Mouse (Mus musculus) lung, embryonic 14.5 days (tissue): ENCODE data around the gene Tomm34. TPM values are rescaled to one million over a fixed set of nuclear protein-coding genes. Genes with fewer than 3 reads are reported as not detected.
A peak's percentile ranks its signal among the peaks of the same experiment; 100 is the strongest.

ENCODE experiments used
- ATAC-seq: fragments of 200-750 bp; cut with Nextera tagmentation; 2 replicates; pipeline ENCODE4 v1.8.0; 2017; ENCODE audit warnings: mild to moderate bottlenecking, moderate TSS enrichment, moderate library complexity; ENCODE audit not compliant: insufficient read depth
- DNase-seq: peaks from one replicate; pipeline ENCODE4 v3.0.0-alpha.2; 2015
- H3K27ac ChIP-seq: fragments of 300-500 bp; sonication (generic); 2 replicates; pipeline ENCODE4 v1.5.1; 2014; ENCODE audit warnings: low read depth, mild to moderate bottlenecking, moderate library complexity
- H3K27me3 ChIP-seq: fragments of 300-500 bp; sonication (generic); 2 replicates; pipeline ENCODE4 v1.6.1; 2014; ENCODE audit warnings: low read length, control low read depth; ENCODE audit not compliant: insufficient read depth
- H3K36me3 ChIP-seq: fragments of 300-500 bp; sonication (generic); 2 replicates; pipeline ENCODE4 v1.6.1; 2014; ENCODE audit warnings: control low read depth; ENCODE audit not compliant: insufficient read depth
- H3K4me1 ChIP-seq: fragments of 300-500 bp; sonication (generic); 2 replicates; pipeline ENCODE4 v1.6.1; 2014; ENCODE audit warnings: antibody characterized with exemption, control low read depth; ENCODE audit not compliant: insufficient read depth
- H3K4me2 ChIP-seq: fragments of 300-500 bp; sonication (generic); 2 replicates; pipeline ENCODE4 v1.6.1; 2014; ENCODE audit warnings: mild to moderate bottlenecking
- H3K4me3 ChIP-seq: fragments of 300-500 bp; sonication (generic); 2 replicates; pipeline ENCODE4 v1.5.1; 2014; ENCODE audit warnings: low read depth, low read length
- H3K9ac ChIP-seq: fragments of 300-500 bp; sonication (generic); 2 replicates; pipeline ENCODE4 v1.6.1; 2014
- H3K9me3 ChIP-seq: fragments of 300-500 bp; sonication (generic); 2 replicates; pipeline ENCODE4 v1.6.1; 2016; ENCODE audit warnings: low read depth, low read length, control low read depth
- CTCF ChIP-seq: IDR thresholded peaks from 2 replicates; pipeline ENCODE4 v1.5.1; 2016; ENCODE audit warnings: antibody characterized with exemption, low read depth
- WGBS: fragments of 180-500 bp; shearing (Covaris S2); extraction: QIAGEN DNeasy Blood & Tissue Kit; methylation state at CpG from one replicate; pipeline ENCODE4 v1.1.7; 2014; 5-methylcytosine and 5-hydroxymethylcytosine counted together
- polyA plus RNA-seq: library from polyadenylated mRNA; unstranded; fragments of >200 nt; fragmentation: Nextera tagmentation; extraction: Ambion mirVana; gene quantifications from 2 replicates; pipeline ENCODE4 v1.2.1, GENCODE M21; 2014

The Tomm34 gene
- polyA plus RNA-seq, 1 experiment from 2014 or later: 54.4 TPM

GRCm38 (mm10) chr2:164036520-164037019, 34.4 kb downstream of the Tomm34 start:
- peak; percentile 33 for TF ChIP-seq CTCF
- Histone ChIP-seq H3K4me3 (no peak overlapping the region), H3K36me3 (no peaks in the 10 kb centered on the region), H3K27ac (no peak overlapping the region), H3K9ac (no peak overlapping the region), H3K4me1 (no peaks in the 10 kb centered on the region), H3K9me3 (no peaks in the 10 kb centered on the region), H3K4me2 (no peak overlapping the region), H3K27me3 (no peaks in the 10 kb centered on the region)
- DNase-seq (peak; percentile 26), ATAC-seq (no peak)
- 46% methylated on average over 10 of the region's 10 CpGs for WGBS

- Histone ChIP-seq H3K27ac (no peak overlapping the region), H3K4me3 (no peak overlapping the region), H3K9me3 (no peaks in the 10 kb centered on the region), H3K27me3 (no peaks in the 10 kb centered on the region), H3K4me1 (no peaks in the 10 kb centered on the region), H3K36me3 (no peaks in the 10 kb centered on the region), H3K9ac (no peak overlapping the region), H3K4me2 (no peak overlapping the region)
- ATAC-seq (no peak), DNase-seq (no peak)
- 93% methylated on average over 3 of the region's 3 CpGs for whole genome bisulfite sequencing
- TF ChIP-seq CTCF: no peak
These were observed 38.0 kb downstream of the Tomm34 start for GRCm38 (mm10) chr2:164032973-164033372.

- Histone ChIP-seq H3K27ac (no peak overlapping the region), H3K27me3 (no peaks in the 10 kb centered on the region), H3K36me3 (no peaks in the 10 kb centered on the region), H3K4me3 (no peak overlapping the region), H3K4me2 (no peak overlapping the region), H3K9me3 (no peaks in the 10 kb centered on the region), H3K9ac (no peak overlapping the region), H3K4me1 (no peaks in the 10 kb centered on the region)
- 67% methylated on average over 10 of the region's 10 CpGs for WGBS
- DNase-seq: no peak
- no peak for TF ChIP-seq CTCF
- ATAC-seq: no peak
These were observed 39.8 kb downstream of the Tomm34 start for GRCm38 (mm10) chr2:164031147-164031546.

- Histone ChIP-seq H3K4me2 (no peak within 1 kb of the TSS), H3K4me1 (no peaks in the 10 kb centered on the region), H3K9ac (no peak within 1 kb of the TSS), H3K27me3 (no peaks in the 10 kb centered on the region), H3K4me3 (no peak within 1 kb of the TSS), H3K27ac (no peak within 1 kb of the TSS), H3K9me3 (no peaks in the 10 kb centered on the region), H3K36me3 (no peaks in the 10 kb centered on the region)
- 81% methylated on average over 16 of the region's 16 CpGs for WGBS
- TF ChIP-seq CTCF: no peak
- DNase-seq (no peak), ATAC-seq (no peak)
These were observed 45.8 kb downstream of the Tomm34 start, which contains the start of gene Pabpc1l for GRCm38 (mm10) chr2:164025150-164025549. Gene Pabpc1l (plus strand): TSS chr2:164025450.

GRCm38 (mm10) chr2:164022104-164022503, 48.9 kb downstream of the Tomm34 start:
- Histone ChIP-seq H3K36me3 (peaks cover 28% of the 10 kb centered on the region), H3K27me3 (no peaks in the 10 kb centered on the region), H3K9me3 (no peaks in the 10 kb centered on the region), H3K4me1 (no peaks in the 10 kb centered on the region), H3K4me2 (no peak overlapping the region), H3K9ac (no peak overlapping the region), H3K4me3 (no peak overlapping the region), H3K27ac (no peak overlapping the region)
- ATAC-seq (no peak), DNase-seq (no peak)
- no peak for TF ChIP-seq CTCF
- 41% methylated on average over 2 of the region's 2 CpGs for WGBS

- DNase-seq (no peak), ATAC-seq (no peak)
- TF ChIP-seq CTCF: no peak
- no peak overlapping the region for H3K27ac ChIP-seq
- no peak overlapping the region for H3K4me3 ChIP-seq
- no peaks in the 10 kb centered on the region for H3K27me3 ChIP-seq
- H3K4me1 ChIP-seq: no peaks in the 10 kb centered on the region
- no peaks in the 10 kb centered on the region for H3K9me3 ChIP-seq
- H3K36me3 ChIP-seq: peaks cover 49% of the 10 kb centered on the region
- no peak overlapping the region for H3K4me2 ChIP-seq
- H3K9ac ChIP-seq: no peak overlapping the region
- 66% methylated on average over 4 of the region's 4 CpGs for WGBS
These were observed 51.0 kb downstream of the Tomm34 start for GRCm38 (mm10) chr2:164019943-164020342.

GRCm38 (mm10) chr2:164018910-164019309, 52.1 kb downstream of the Tomm34 start:
- DNase-seq (no peak), ATAC-seq (no peak; the same call in 1 of the 2 replicates)
- Histone ChIP-seq H3K4me3 (no peak overlapping the region), H3K27ac (no peak overlapping the region), H3K4me2 (no peak overlapping the region), H3K4me1 (no peaks in the 10 kb centered on the region), H3K9ac (no peak overlapping the region), H3K9me3 (no peaks in the 10 kb centered on the region), H3K27me3 (no peaks in the 10 kb centered on the region), H3K36me3 (peaks cover 60% of the 10 kb centered on the region)
- WGBS: 88% methylated on average over 3 of the region's 3 CpGs
- no peak; the same call in 1 of the 2 replicates for TF ChIP-seq CTCF

- peaks cover 90% of the 10 kb centered on the region for H3K36me3 ChIP-seq
- DNase-seq: no peak
- no peak overlapping the region for H3K4me3 ChIP-seq
- no peak overlapping the region for H3K9ac ChIP-seq
- no peaks in the 10 kb centered on the region for H3K9me3 ChIP-seq
- H3K4me2 ChIP-seq: no peak overlapping the region
- TF ChIP-seq CTCF: no peak
- 87% methylated on average over 16 of the region's 16 CpGs for WGBS
- ATAC-seq: no peak
- H3K4me1 ChIP-seq: no peaks in the 10 kb centered on the region
- H3K27ac ChIP-seq: no peak overlapping the region
- H3K27me3 ChIP-seq: no peaks in the 10 kb centered on the region
These were observed 55.7 kb downstream of the Tomm34 start for GRCm38 (mm10) chr2:164015304-164015703.
